Mouse (Mus musculus) erythroblast, embryonic 14.5 days (primary cell): ENCODE results near the gene Myh3.

Source experiments
- GATA1 ChIP-seq: IDR thresholded peaks from 2 replicates; pipeline ENCODE4 v1.6.1; 2012; ENCODE audit warnings: low read length, inconsistent platforms, mixed read lengths
- TAL1 ChIP-seq: IDR thresholded peaks from 3 replicates; pipeline ENCODE4 v1.6.1; 2012; ENCODE audit warnings: low read length, inconsistent platforms, mixed read lengths

DNA sequence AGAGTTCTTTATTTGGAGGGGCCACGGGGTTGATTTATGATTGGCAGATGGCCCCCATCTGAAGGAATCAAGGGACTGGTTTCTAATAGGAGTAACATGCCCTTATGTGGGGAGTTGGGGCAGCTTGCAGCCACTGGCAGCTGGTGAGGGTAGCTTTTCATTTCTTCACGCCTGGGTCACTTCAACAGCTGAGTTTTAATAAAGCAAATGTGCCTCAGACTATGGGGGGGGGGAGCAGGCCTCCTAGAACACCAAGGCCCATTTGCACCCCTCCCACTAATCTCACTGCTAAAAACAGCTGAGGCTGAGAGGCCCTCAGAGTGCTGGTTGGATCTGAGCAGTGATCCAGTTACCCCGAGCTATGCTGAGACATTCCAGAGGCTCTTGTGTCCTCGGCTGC lies 27.6 kb downstream of the Myh3 start:
- TF ChIP-seq TAL1: no peak
- no peak for TF ChIP-seq GATA1
